ENCODE assay signal across 26 mouse cellular contexts in the genomic region with DNA sequence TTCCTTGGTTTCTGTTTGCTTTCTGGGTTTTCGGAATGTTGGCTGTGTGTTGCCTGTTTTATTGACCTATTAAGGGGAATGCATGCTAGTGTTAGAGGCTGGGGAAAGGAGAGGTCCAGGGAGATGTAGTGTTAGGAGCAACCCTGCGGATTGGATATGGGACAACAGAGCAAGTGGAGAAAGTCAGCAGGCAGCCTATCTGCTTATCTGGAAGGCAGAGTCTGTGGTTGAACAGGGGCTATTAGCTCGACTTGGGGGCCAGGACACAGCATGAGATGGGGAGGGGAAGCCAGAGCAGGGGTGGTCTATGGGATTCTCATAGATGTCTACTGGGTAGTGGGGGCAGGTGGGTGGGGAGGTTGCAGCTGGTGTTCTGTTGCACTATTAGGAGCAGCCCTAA. TPM values are rescaled to one million over a fixed set of nuclear protein-coding genes. Genes with fewer than 3 reads are reported as not detected.
DNase-seq lines count a peak whose midpoint lies in the region; ATAC-seq and TF ChIP-seq lines count a peak whose summit lies in the region.
"Had no signal": no experiment of that assay in that cellular context is flagged by ENCODE, and none has a peak within 500 bp of the region (broad histone marks: within the 10 kb centered on the region; RNA-seq: fewer than 3 reads in every experiment).

No protein-coding gene starts in this region.

- no peak for TF ChIP-seq EP300 in liver, postnatal 0 days (IDR thresholded peaks at IDR 0.05; ENCODE audit: low read depth)
- TF ChIP-seq EP300 in liver, embryonic 14.5 days (IDR thresholded peaks at IDR 0.05; ENCODE audit: low read depth): no peak

- H3K27ac ChIP-seq in liver, postnatal 0 days (ENCODE audit: low read depth): no peak overlapping the region
- no peak overlapping the region; the same call in 1 of the 2 replicates for H3K27ac ChIP-seq in liver, embryonic 14.5 days
- peak overlapping the region; percentile 56 for H3K27ac ChIP-seq in stomach, embryonic 16.5 days (ENCODE audit: low read length)
- no peak overlapping the region for H3K27ac ChIP-seq in forebrain, embryonic 15.5 days (replicated peaks)
- H3K27ac ChIP-seq: forebrain, embryonic 13.5 days; heart, embryonic 13.5 days; hindbrain, embryonic 10.5 days; hindbrain, embryonic 15.5 days; kidney, embryonic 15.5 days; left cerebral cortex, adult 2 months; limb, embryonic 13.5 days; macrophage; midbrain, embryonic 12.5 days had no signal

- DNase-seq in liver: peak; percentile 12
- DNase-seq in liver, postnatal 0 days: no peak
- no peak for DNase-seq in liver, embryonic 14.5 days (ENCODE audit: low read depth in 3 of 3, low spot score in 3 of 3)
- no peak for DNase-seq in lung, adult 2 months
- no peak for DNase-seq in cerebellum, adult 11 months
- DNase-seq: adrenal gland, postnatal 25 days; cerebellum, adult 18-20 months; gastrocnemius, postnatal 25 days; heart, adult 11 months; heart, postnatal 14 days; kidney, adult 11 months; kidney, postnatal 25 days had no signal

- H3K9me3 ChIP-seq in liver, postnatal 0 days (ENCODE audit: low read length): no peaks in the 10 kb centered on the region
- H3K9me3 ChIP-seq in erythroblast, embryonic 14.5 days (ENCODE audit: control insufficient read depth, low read length): no peaks in the 10 kb centered on the region
- H3K9me3 ChIP-seq in liver, embryonic 14.5 days (ENCODE audit: control insufficient read depth, low read length): no peaks in the 10 kb centered on the region
- H3K9me3 ChIP-seq in stomach, embryonic 16.5 days (replicated peaks; ENCODE audit: control insufficient read depth, low read length): no peaks in the 10 kb centered on the region
- H3K9me3 ChIP-seq in forebrain, embryonic 15.5 days: no peaks in the 10 kb centered on the region
- H3K9me3 ChIP-seq: heart, embryonic 13.5 days; hindbrain, embryonic 15.5 days had no signal

- no peak overlapping the region for H3K9ac ChIP-seq in liver, postnatal 0 days (replicated peaks)
- 0 out of 2 replicates have a peak overlapping the region, but pooled peaks have one; percentile 3 for H3K9ac ChIP-seq in liver, embryonic 14.5 days (replicated peaks)
- H3K9ac ChIP-seq in stomach, embryonic 16.5 days (ENCODE audit: low read length): no peak overlapping the region
- H3K9ac ChIP-seq in forebrain, embryonic 15.5 days (replicated peaks): no peak overlapping the region
- H3K9ac ChIP-seq: forebrain, embryonic 13.5 days; heart, embryonic 13.5 days; hindbrain, embryonic 15.5 days; kidney, embryonic 15.5 days; limb, embryonic 13.5 days; midbrain, embryonic 12.5 days had no signal

- 39% methylated on average over 3 of the region's 3 CpGs for WGBS in liver, postnatal 0 days (ENCODE audit: insufficient replicate concordance)
- WGBS in liver, embryonic 14.5 days (ENCODE audit: insufficient replicate concordance): 29% methylated on average over 3 of the region's 3 CpGs
- 53% methylated on average over 3 of the region's 3 CpGs for WGBS in stomach, embryonic 16.5 days
- WGBS in lung, adult 2 months: 50% methylated on average over 3 of the region's 3 CpGs
- WGBS in forebrain, embryonic 15.5 days: 74% methylated on average over 3 of the region's 3 CpGs

- no peak for ATAC-seq in liver, postnatal 0 days
- ATAC-seq in liver, embryonic 14.5 days (ENCODE audit: insufficient read depth): peak; percentile 57
- ATAC-seq in stomach, embryonic 16.5 days (ENCODE audit: insufficient read depth, low FRiP score): no peak
- no peak for ATAC-seq in forebrain, embryonic 15.5 days (replicated peaks)
- ATAC-seq: forebrain, embryonic 13.5 days; inflammation-experienced regulatory T-cells, adult 6 months had no signal

- H3K36me3 ChIP-seq in liver, postnatal 0 days (replicated peaks; ENCODE audit: insufficient read depth, low read length): no peaks in the 10 kb centered on the region; the same call in 1 of the 2 replicates
- H3K36me3 ChIP-seq in erythroblast, embryonic 14.5 days (ENCODE audit: control insufficient read depth): peaks cover 3% of the 10 kb centered on the region
- H3K36me3 ChIP-seq in liver, embryonic 14.5 days (replicated peaks; ENCODE audit: control insufficient read depth, insufficient read depth, low read depth): no peaks in the 10 kb centered on the region
- H3K36me3 ChIP-seq in stomach, embryonic 16.5 days (ENCODE audit: control insufficient read depth, insufficient read depth, low read length): no peaks in the 10 kb centered on the region
- H3K36me3 ChIP-seq in forebrain, embryonic 15.5 days: 0 out of 2 replicates have a peak, but pooled peaks cover 3% of the 10 kb centered on the region

- H3K27me3 ChIP-seq in liver, postnatal 0 days (ENCODE audit: insufficient read depth, low read length): no peaks in the 10 kb centered on the region
- no peaks in the 10 kb centered on the region for H3K27me3 ChIP-seq in erythroblast, embryonic 14.5 days (ENCODE audit: control insufficient read depth)
- H3K27me3 ChIP-seq in liver, embryonic 14.5 days (ENCODE audit: control insufficient read depth, insufficient read depth, low read length): no peaks in the 10 kb centered on the region
- no peaks in the 10 kb centered on the region for H3K27me3 ChIP-seq in stomach, embryonic 16.5 days (ENCODE audit: control insufficient read depth, insufficient read depth, low read length)
- H3K27me3 ChIP-seq in forebrain, embryonic 15.5 days: no peaks in the 10 kb centered on the region
- H3K27me3 ChIP-seq: forebrain, embryonic 13.5 days; heart, embryonic 13.5 days; hindbrain, embryonic 15.5 days; kidney, embryonic 15.5 days; limb, embryonic 13.5 days; midbrain, embryonic 12.5 days had no signal

- 0 out of 2 replicates have a peak, but pooled peaks cover 4% of the 10 kb centered on the region for H3K4me1 ChIP-seq in liver, postnatal 0 days (ENCODE audit: insufficient read depth)
- H3K4me1 ChIP-seq in erythroblast, embryonic 14.5 days (ENCODE audit: control insufficient read depth): peaks cover 46% of the 10 kb centered on the region
- H3K4me1 ChIP-seq in liver, embryonic 14.5 days (replicated peaks; ENCODE audit: control insufficient read depth in 2 of 2, insufficient read depth in 2 of 2, low read length in 1 of 2): peaks cover 15 to 25% of the 10 kb centered on the region in 2 experiments
- peaks cover 7% of the 10 kb centered on the region; the same call in 1 of the 2 replicates for H3K4me1 ChIP-seq in stomach, embryonic 16.5 days (ENCODE audit: control insufficient read depth, insufficient read depth, low read length)
- H3K4me1 ChIP-seq in lung, adult 2 months (ENCODE audit: control insufficient read depth, insufficient read depth, low read length): no peaks in the 10 kb centered on the region; the same call in 1 of the 2 replicates
- H3K4me1 ChIP-seq in forebrain, embryonic 15.5 days: no peaks in the 10 kb centered on the region
- H3K4me1 ChIP-seq: forebrain, embryonic 13.5 days; hindbrain, embryonic 10.5 days; hindbrain, embryonic 15.5 days; kidney, embryonic 15.5 days; midbrain, embryonic 12.5 days had no signal

- no peak overlapping the region for H3K4me3 ChIP-seq in liver, postnatal 0 days (ENCODE audit: low read depth, low read length)
- H3K4me3 ChIP-seq in erythroblast, embryonic 14.5 days (replicated peaks): peak overlapping the region; percentile 29
- no peak overlapping the region for H3K4me3 ChIP-seq in liver, embryonic 14.5 days (ENCODE audit: insufficient read depth in 1 of 2, low read depth in 2 of 2, low read length in 2 of 2)
- H3K4me3 ChIP-seq in stomach, embryonic 16.5 days (replicated peaks; ENCODE audit: low read length): no peak overlapping the region
- no peak overlapping the region for H3K4me3 ChIP-seq in lung, adult 2 months (replicated peaks; ENCODE audit: extremely low read depth, low read depth, low read length)
- H3K4me3 ChIP-seq in forebrain, embryonic 15.5 days: no peak overlapping the region
- H3K4me3 ChIP-seq: forebrain, embryonic 13.5 days; heart, embryonic 13.5 days; hindbrain, embryonic 10.5 days; hindbrain, embryonic 15.5 days; kidney, embryonic 15.5 days; left cerebral cortex, adult 2 months; limb, embryonic 13.5 days; midbrain, embryonic 12.5 days; myocyte had no signal

- TF ChIP-seq POLR2A in lung, adult 2 months (IDR thresholded peaks at IDR 0.05; ENCODE audit: borderline replicate concordance, extremely low read depth, low read depth, low read length): no peak

- no peak overlapping the region for H3K4me2 ChIP-seq in liver, postnatal 0 days (ENCODE audit: low read depth, low read length)
- peak overlapping the region; percentile 28 for H3K4me2 ChIP-seq in liver, embryonic 14.5 days (ENCODE audit: low read depth)
- H3K4me2 ChIP-seq in stomach, embryonic 16.5 days (ENCODE audit: low read depth, low read length): no peak overlapping the region
- H3K4me2 ChIP-seq in forebrain, embryonic 15.5 days (replicated peaks): no peak overlapping the region
- H3K4me2 ChIP-seq: forebrain, embryonic 13.5 days; heart, embryonic 13.5 days; hindbrain, embryonic 15.5 days; kidney, embryonic 15.5 days; limb, embryonic 13.5 days; midbrain, embryonic 12.5 days had no signal

- no peak for TF ChIP-seq CTCF in liver, postnatal 0 days (IDR thresholded peaks at IDR 0.05; ENCODE audit: low read depth)
- no peak for TF ChIP-seq CTCF in liver, embryonic 14.5 days (IDR thresholded peaks at IDR 0.05; ENCODE audit: low read depth)
- no peak for TF ChIP-seq CTCF in lung, adult 2 months (IDR thresholded peaks at IDR 0.05; ENCODE audit: insufficient read depth, low read length)

RNA-seq across cellular contexts. Expression of a gene that starts 37.6 kb away (rescaled TPM):
- 32.6 and 36.5 TPM in 2 replicates for polyA plus RNA-seq in liver, postnatal 0 days (2015; fragmentation: Nextera tagmentation; extraction: Ambion mirVana)
- polyA plus RNA-seq in erythroblast, embryonic 14.5 days (2012): 0.66 and 0.76 TPM in 2 replicates
- 14.3 and 26.6 TPM in 2 replicates for polyA plus RNA-seq in liver, embryonic 14.5 days (2012; rRNA removed)
- polyA plus RNA-seq in liver, embryonic 14.5 days (2014; fragmentation: Nextera tagmentation; extraction: Ambion mirVana): 55.2 and 61.2 TPM in 2 replicates
- polyA plus RNA-seq in stomach, embryonic 16.5 days (2015; fragmentation: Nextera tagmentation; extraction: Ambion mirVana): 64.8 and 69.9 TPM in 2 replicates
- 4.9 and 6.9 TPM in 2 replicates for polyA plus RNA-seq in lung, adult 2 months (2012; rRNA removed)
- 144 and 145 TPM in 2 replicates for polyA plus RNA-seq in forebrain, embryonic 15.5 days (2015; fragmentation: Nextera tagmentation; extraction: Ambion mirVana)

RNA-seq across cellular contexts. Expression of a gene that starts 37.9 kb away (rescaled TPM):
- 13.5 and 13.7 TPM in 2 replicates for polyA plus RNA-seq in liver, postnatal 0 days (2015; fragmentation: Nextera tagmentation; extraction: Ambion mirVana)
- 0.16 and 0.17 TPM in 2 replicates for polyA plus RNA-seq in erythroblast, embryonic 14.5 days (2012)
- polyA plus RNA-seq in liver, embryonic 14.5 days (2012; rRNA removed): 9.7 and 9.8 TPM in 2 replicates
- polyA plus RNA-seq in liver, embryonic 14.5 days (2014; fragmentation: Nextera tagmentation; extraction: Ambion mirVana): 18.9 and 21.1 TPM in 2 replicates
- 51.7 and 53.2 TPM in 2 replicates for polyA plus RNA-seq in stomach, embryonic 16.5 days (2015; fragmentation: Nextera tagmentation; extraction: Ambion mirVana)
- 10.4 and 18.5 TPM in 2 replicates for polyA plus RNA-seq in lung, adult 2 months (2012; rRNA removed)
- 54.8 and 55.2 TPM in 2 replicates for polyA plus RNA-seq in forebrain, embryonic 15.5 days (2015; fragmentation: Nextera tagmentation; extraction: Ambion mirVana)
